In genomic region chrX:134614306-134614705, GRCm38 (mm10) we compare ENCODE assay signal across 13 mouse cellular contexts. TPM values are rescaled to one million over a fixed set of nuclear protein-coding genes. Genes with fewer than 3 reads are reported as not detected.
DNase-seq lines count a peak whose midpoint lies in the region; ATAC-seq and TF ChIP-seq lines count a peak whose summit lies in the region.
"Had no signal": no experiment of that assay in that cellular context is flagged by ENCODE, and none has a peak within 500 bp of the region (broad histone marks: within the 10 kb centered on the region; RNA-seq: fewer than 3 reads in every experiment).

No protein-coding gene starts in this region.

- H3K4me2 ChIP-seq in liver, embryonic 12.5 days: no peak overlapping the region
- H3K4me2 ChIP-seq: hindbrain, embryonic 14.5 days; neural tube, embryonic 13.5 days had no signal

- TF ChIP-seq CTCF in small intestine, adult 2 months (IDR thresholded peaks at IDR 0.05; ENCODE audit: extremely low read depth, insufficient read length, insufficient replicate concordance, low read depth, low read length): peak; percentile 7; the same call in 1 of the 2 replicates

- H3K4me1 ChIP-seq in liver, embryonic 12.5 days: peaks cover 23% of the 10 kb centered on the region
- H3K4me1 ChIP-seq in small intestine, adult 2 months (ENCODE audit: control insufficient read depth, insufficient read depth, insufficient read length, low read length): peaks cover 2% of the 10 kb centered on the region
- H3K4me1 ChIP-seq: neural tube, embryonic 13.5 days had no signal

- no peaks in the 10 kb centered on the region for H3K9me3 ChIP-seq in liver, embryonic 12.5 days (replicated peaks)
- H3K9me3 ChIP-seq: neural tube, embryonic 13.5 days had no signal

- peak; percentile 8 to 13 for DNase-seq in adrenal gland, postnatal 36 days
- no peak for DNase-seq in adrenal gland, adult 8-10 months
- DNase-seq in liver (peak; percentile 64), ZHBTc4 (ENCODE audit: low read depth, low spot score) (peak; percentile 72)
- no peak for DNase-seq in left cerebral cortex, adult 8-10 months (ENCODE audit: low spot score in 2 of 2)
- no peak for DNase-seq in layer of hippocampus, adult 9-10 months (ENCODE audit: low spot score)
- DNase-seq: adrenal gland, postnatal 25 days; cerebellum, adult 9-11 months had no signal

- H3K27ac ChIP-seq in liver, embryonic 12.5 days: no peak overlapping the region
- H3K27ac ChIP-seq in small intestine, adult 2 months (ENCODE audit: insufficient read depth, low read depth, low read length): no peak overlapping the region
- H3K27ac ChIP-seq: hindbrain, embryonic 14.5 days; neural tube, embryonic 13.5 days had no signal

- no peak overlapping the region for H3K9ac ChIP-seq in liver, embryonic 12.5 days
- H3K9ac ChIP-seq: hindbrain, embryonic 14.5 days; neural tube, embryonic 13.5 days had no signal

- TF ChIP-seq POLR2A in small intestine, adult 2 months (IDR thresholded peaks at IDR 0.05; ENCODE audit: low read depth, low read length): no peak

- ATAC-seq in liver, embryonic 12.5 days: no peak

- H3K36me3 ChIP-seq in liver, embryonic 12.5 days: no peaks in the 10 kb centered on the region
- no peaks in the 10 kb centered on the region for H3K36me3 ChIP-seq in small intestine, adult 2 months (ENCODE audit: control insufficient read depth, insufficient read depth, low read length)
- H3K36me3 ChIP-seq: neural tube, embryonic 13.5 days had no signal

- no peak overlapping the region for H3K4me3 ChIP-seq in liver, embryonic 12.5 days
- H3K4me3 ChIP-seq in small intestine, adult 2 months (ENCODE audit: low read depth, low read length): no peak overlapping the region
- H3K4me3 ChIP-seq: neural tube, embryonic 13.5 days had no signal

- WGBS in liver, embryonic 12.5 days (ENCODE audit: insufficient replicate concordance): 51% methylated on average over 2 of the region's 2 CpGs
- 60% methylated on average over 2 of the region's 2 CpGs for WGBS in small intestine, adult 2 months

- no peaks in the 10 kb centered on the region for H3K27me3 ChIP-seq in liver, embryonic 12.5 days (replicated peaks)
- no peaks in the 10 kb centered on the region for H3K27me3 ChIP-seq in small intestine, adult 2 months (ENCODE audit: control insufficient read depth, insufficient read depth, low read length)

RNA-seq across cellular contexts. Expression of gene Hnrnph2, which starts 13.3 kb away (rescaled TPM):
- total RNA-seq in adrenal gland, postnatal 36 days (2021): 100 to 1,000 TPM; 104 to 115 TPM
- 100 to 1,000 TPM in 3 of 4 experiments, 10 to 100 TPM in 1; 97.9 to 112 (median 105) TPM for total RNA-seq in adrenal gland, adult 8-10 months (2022)
- polyA plus RNA-seq in liver, embryonic 12.5 days (2016; fragmentation: Nextera tagmentation; extraction: Ambion mirVana): 110 and 111 TPM in 2 replicates
- 1.1 and 3.8 TPM in 2 replicates for polyA plus RNA-seq in small intestine, adult 2 months (2012; rRNA removed)
- total RNA-seq in left cerebral cortex, adult 8-10 months (2022): 100 to 1,000 TPM; 157 to 169 (median 162) TPM

RNA-seq across cellular contexts. Expression of gene Gla, which starts 13.4 kb away (rescaled TPM):
- 10 to 100 TPM; 10.3 to 12.2 TPM for total RNA-seq in adrenal gland, postnatal 36 days (2021)
- total RNA-seq in adrenal gland, adult 8-10 months (2022): 10 to 100 TPM; 13.5 to 20.7 (median 14.0) TPM
- 4.5 and 4.8 TPM in 2 replicates for polyA plus RNA-seq in liver, embryonic 12.5 days (2016; fragmentation: Nextera tagmentation; extraction: Ambion mirVana)
- polyA plus RNA-seq in small intestine, adult 2 months (2012; rRNA removed): 0.65 and 0.98 TPM in 2 replicates
- 10 to 100 TPM; 10.1 to 12.1 (median 11.9) TPM for total RNA-seq in left cerebral cortex, adult 8-10 months (2022)

RNA-seq across cellular contexts. Expression of gene Rpl36a, which starts 28.9 kb away (rescaled TPM):
- 100 to 1,000 TPM; 243 to 272 TPM for total RNA-seq in adrenal gland, postnatal 36 days (2021)
- total RNA-seq in adrenal gland, adult 8-10 months (2022): 100 to 1,000 TPM; 153 to 265 (median 202) TPM
- 409 and 421 TPM in 2 replicates for polyA plus RNA-seq in liver, embryonic 12.5 days (2016; fragmentation: Nextera tagmentation; extraction: Ambion mirVana)
- 48.0 and 60.3 TPM in 2 replicates for polyA plus RNA-seq in small intestine, adult 2 months (2012; rRNA removed)
- total RNA-seq in left cerebral cortex, adult 8-10 months (2022): 100 to 1,000 TPM; 108 to 148 (median 130) TPM

RNA-seq across cellular contexts. Expression of gene Btk, which starts 30.9 kb away (rescaled TPM):
- 1 to 10 TPM in 1 of 2 experiments, under 1 TPM in 1; 0.79 to 1.0 TPM for total RNA-seq in adrenal gland, postnatal 36 days (2021)
- total RNA-seq in adrenal gland, adult 8-10 months (2022): 1 to 10 TPM; 1.5 to 3.4 (median 1.8) TPM
- 29.9 and 30.8 TPM in 2 replicates for polyA plus RNA-seq in liver, embryonic 12.5 days (2016; fragmentation: Nextera tagmentation; extraction: Ambion mirVana)
- 0.19 and 0.48 TPM in 2 replicates for polyA plus RNA-seq in small intestine, adult 2 months (2012; rRNA removed)
- total RNA-seq in left cerebral cortex, adult 8-10 months (2022): 1 to 10 TPM in 3 of 4 experiments, under 1 TPM in 1; 0.97 to 2.0 (median 1.6) TPM
- polyA plus RNA-seq: C2C12 had no signal

Comparison
In these comparisons a context has a peak if more than half of its experiments do, and no peak if none do; other contexts are left out.
1. DNase-seq: peak in adrenal gland, postnatal 36 days (2 of 2), liver (single experiment) and ZHBTc4 (single experiment); none in adrenal gland, adult 8-10 months (single experiment), left cerebral cortex, adult 8-10 months (0 of 2) and layer of hippocampus, adult 9-10 months (single experiment).